Mouse (Mus musculus) kidney, adult 2 months (tissue): Measurements from ENCODE around the gene Lrrc2. TPM values are rescaled to one million over a fixed set of nuclear protein-coding genes. Genes with fewer than 3 reads are reported as not detected.
A peak's percentile ranks its signal among the peaks of the same experiment; 100 is the strongest.

Experiments used
- DNase-seq: peaks from one replicate; pipeline ENCODE4 v3.0.0; 2021
- H3K27ac ChIP-seq: fragments of 200-500 bp; 2 replicates; pipeline ENCODE4 v1.5.1; 2012; ENCODE audit warnings: low read depth, low read length, control low read depth, inconsistent platforms; ENCODE audit not compliant: insufficient read depth
- H3K27me3 ChIP-seq: fragments of 200-500 bp; replicated peaks from 2 replicates; pipeline ENCODE4 v1.6.1; 2012; ENCODE audit warnings: mild to moderate bottlenecking, moderate library complexity, low read length, inconsistent platforms; ENCODE audit not compliant: control insufficient read depth, insufficient read depth
- H3K36me3 ChIP-seq: fragments of 200-500 bp; 2 replicates; pipeline ENCODE4 v1.6.1; 2012; ENCODE audit warnings: mild to moderate bottlenecking, moderate library complexity, low read length, inconsistent platforms; ENCODE audit not compliant: control insufficient read depth, insufficient read depth
- H3K4me1 ChIP-seq: fragments of 200-500 bp; 2 replicates; pipeline ENCODE4 v1.6.1; 2011; ENCODE audit warnings: low read length; ENCODE audit not compliant: control insufficient read depth, insufficient read depth
- H3K4me3 ChIP-seq: fragments of 200-500 bp; 2 replicates; pipeline ENCODE4 v1.5.1; 2011; ENCODE audit warnings: mild to moderate bottlenecking, low read depth, low read length, control low read depth; ENCODE audit not compliant: insufficient read depth
- CTCF ChIP-seq: fragments of 200-500 bp; conservative IDR thresholded peaks from 2 replicates; pipeline ENCODE4 v1.5.1; 2011; ENCODE audit warnings: low read depth, mild to moderate bottlenecking, control low read depth, low read length, moderate library complexity, mixed read lengths; ENCODE audit not compliant: insufficient read depth, insufficient read length
- POLR2A ChIP-seq: fragments of 200-500 bp; IDR thresholded peaks from one replicate; pipeline ENCODE4 v1.6.1; 2011; ENCODE audit warnings: low read depth, low read length, control low read depth
- WGBS: fragments of 180-500 bp; shearing (Covaris S2); methylation state at CpG from one replicate; pipeline ENCODE4 v1.1.7; 2018; 5-methylcytosine and 5-hydroxymethylcytosine counted together
- polyA plus RNA-seq: library from polyadenylated mRNA; depleted of rRNA; stranded (reverse); fragments of >200 nt; gene quantifications from 2 replicates; pipeline ENCODE4 v1.2.3, GENCODE M21; 2012

The Lrrc2 gene
- polyA plus RNA-seq, 1 experiment: 0.56 TPM

GRCm38 (mm10) chr9:110954681-110955445, 3.5 kb downstream of the Lrrc2 start:
- H3K4me3 ChIP-seq: no peak overlapping the region
- TF ChIP-seq CTCF: no peak
- TF ChIP-seq POLR2A: no peak
- WGBS: 49% methylated on average over 2 of the region's 2 CpGs
- H3K27me3 ChIP-seq: no peaks in the 10 kb centered on the region
- DNase-seq: peak; percentile 56
- no peaks in the 10 kb centered on the region for H3K36me3 ChIP-seq
- peaks cover 4% of the 10 kb centered on the region; the same call in 1 of the 2 replicates for H3K4me1 ChIP-seq
- no peak overlapping the region for H3K27ac ChIP-seq

GRCm38 (mm10) chr9:110955962-110956361, 4.6 kb downstream of the Lrrc2 start:
- no peak for DNase-seq
- Histone ChIP-seq H3K4me3 (no peak overlapping the region), H3K27ac (no peak overlapping the region), H3K4me1 (peaks cover 4% of the 10 kb centered on the region; the same call in 1 of the 2 replicates), H3K27me3 (no peaks in the 10 kb centered on the region), H3K36me3 (no peaks in the 10 kb centered on the region)
- TF ChIP-seq CTCF (no peak), POLR2A (no peak)
- WGBS: 81% methylated on average over 6 of the region's 6 CpGs

- TF ChIP-seq POLR2A (no peak), CTCF (no peak)
- H3K27me3 ChIP-seq: no peaks in the 10 kb centered on the region
- 79% methylated on average over 5 of the region's 5 CpGs for WGBS
- no peak for DNase-seq
- H3K4me1 ChIP-seq: no peaks in the 10 kb centered on the region
- H3K4me3 ChIP-seq: no peak overlapping the region
- H3K27ac ChIP-seq: no peak overlapping the region
- H3K36me3 ChIP-seq: no peaks in the 10 kb centered on the region
Observed at GRCm38 (mm10) chr9:110959669-110960068, 8.3 kb downstream of the Lrrc2 start.

- no peak overlapping the region for H3K27ac ChIP-seq
- 82% methylated on average over 13 of the region's 13 CpGs for WGBS
- DNase-seq: no peak
- no peaks in the 10 kb centered on the region for H3K4me1 ChIP-seq
- no peak overlapping the region for H3K4me3 ChIP-seq
- no peaks in the 10 kb centered on the region for H3K27me3 ChIP-seq
- no peak for TF ChIP-seq CTCF
- TF ChIP-seq POLR2A: no peak
- no peaks in the 10 kb centered on the region for H3K36me3 ChIP-seq
Observed at GRCm38 (mm10) chr9:110960230-110961149, 9.1 kb downstream of the Lrrc2 start.

GRCm38 (mm10) chr9:110961386-110961785, 10.0 kb downstream of the Lrrc2 start:
- Histone ChIP-seq H3K4me1 (no peaks in the 10 kb centered on the region), H3K36me3 (no peaks in the 10 kb centered on the region), H3K27ac (no peak overlapping the region), H3K4me3 (no peak overlapping the region), H3K27me3 (no peaks in the 10 kb centered on the region)
- TF ChIP-seq POLR2A (no peak), CTCF (no peak)
- WGBS: 98% methylated on average over 8 of the region's 8 CpGs
- no peak for DNase-seq

GRCm38 (mm10) chr9:110963566-110964115, 12.3 kb downstream of the Lrrc2 start:
- Histone ChIP-seq H3K4me1 (no peaks in the 10 kb centered on the region), H3K27me3 (no peaks in the 10 kb centered on the region), H3K27ac (no peak overlapping the region), H3K36me3 (no peaks in the 10 kb centered on the region), H3K4me3 (no peak overlapping the region)
- TF ChIP-seq POLR2A (no peak), CTCF (no peak)
- DNase-seq: no peak
- 89% methylated on average over 8 of the region's 8 CpGs for WGBS
